Mouse (Mus musculus): ENCODE measurements at regions not wholly inside any gene's neighbourhood (a gene's known extent, or its start where the extent isn't known, plus 50 kb on each side); places are given as distances from the start of the nearest gene placed in this dataset.
"Not testable (repeated sequence)": the region's sequence is repeated elsewhere in the genome, so short reads cannot be mapped to it uniquely, and the experiment has no call there.

GRCm38 (mm10) chr7:64021241-64022108, 82.8 kb upstream of the Klf13 start:
- Histone ChIP-seq H3K4me2 (replicated peaks) (no peak overlapping the region), H3K27ac (no peak overlapping the region), H3K36me3 (no peaks in the 10 kb centered on the region), H3K9ac (no peak overlapping the region), H3K27me3 (no peaks in the 10 kb centered on the region), H3K9me3 (no peaks in the 10 kb centered on the region), H3K4me1 (peaks cover 7% of the 10 kb centered on the region; the same call in 1 of the 2 replicates), H3K4me3 (no peak overlapping the region)
- WGBS = 57% methylated on average over 9 of the region's 9 CpGs
- no peak; the same call in 1 of the 2 replicates for ATAC-seq (ENCODE audit: low FRiP score, low read depth)

DNA sequence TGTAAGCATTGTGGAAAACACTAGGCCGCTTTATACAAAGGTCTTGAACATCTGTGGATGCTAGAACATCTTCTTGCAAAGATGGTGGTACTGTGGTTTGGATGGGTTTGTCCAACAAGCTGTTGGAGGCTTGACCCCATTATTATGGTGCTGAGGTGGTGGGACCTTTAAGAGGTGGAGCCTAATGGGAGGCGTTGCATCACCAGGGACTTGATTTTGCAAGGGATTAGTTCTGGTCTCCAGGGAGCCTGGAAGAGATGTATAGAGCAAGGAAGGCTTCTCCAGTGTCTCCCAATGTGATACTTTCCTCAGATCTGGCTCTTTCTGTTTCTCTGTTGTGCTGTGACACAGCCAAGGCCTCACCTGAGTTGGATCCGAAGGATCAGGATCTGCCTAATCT, 79.4 kb upstream of the Klf13 start:
- no peaks in the 10 kb centered on the region for H3K9me3 ChIP-seq
- no peak for ATAC-seq (ENCODE audit: low FRiP score, low read depth)
- WGBS = 68% methylated on average over 3 of the region's 3 CpGs
- H3K4me1 ChIP-seq = peaks cover 7% of the 10 kb centered on the region; the same call in 1 of the 2 replicates
- H3K27ac ChIP-seq = no peak overlapping the region
- H3K9ac ChIP-seq = no peak overlapping the region
- no peak overlapping the region for H3K4me2 ChIP-seq (replicated peaks)
- no peaks in the 10 kb centered on the region for H3K36me3 ChIP-seq
- no peaks in the 10 kb centered on the region for H3K27me3 ChIP-seq
- H3K4me3 ChIP-seq = no peak overlapping the region

GRCm38 (mm10) chr7:64016874-64017273, 78.2 kb upstream of the Klf13 start:
- H3K4me1 ChIP-seq = peaks cover 6% of the 10 kb centered on the region; the same call in 1 of the 2 replicates
- no peak overlapping the region for H3K9ac ChIP-seq
- ATAC-seq (ENCODE audit: low FRiP score, low read depth) = no peak
- no peak overlapping the region for H3K4me2 ChIP-seq (replicated peaks)
- no peaks in the 10 kb centered on the region for H3K9me3 ChIP-seq
- WGBS = 82% methylated on average over 3 of the region's 3 CpGs
- no peak overlapping the region for H3K27ac ChIP-seq
- H3K36me3 ChIP-seq = no peaks in the 10 kb centered on the region
- H3K4me3 ChIP-seq = no peak overlapping the region
- no peaks in the 10 kb centered on the region for H3K27me3 ChIP-seq

- ATAC-seq (ENCODE audit: low FRiP score, low read depth); H3K9me3 ChIP-seq; H3K27ac ChIP-seq; H3K36me3 ChIP-seq; H3K4me2 ChIP-seq (replicated peaks); H3K27me3 ChIP-seq; H3K9ac ChIP-seq; H3K4me1 ChIP-seq; H3K4me3 ChIP-seq: not testable (repeated sequence)
- 93% methylated on average over 2 of the region's 2 CpGs for WGBS
Measured at GRCm38 (mm10) chr7:64015136-64015535, 76.4 kb upstream of the Klf13 start.

DNA sequence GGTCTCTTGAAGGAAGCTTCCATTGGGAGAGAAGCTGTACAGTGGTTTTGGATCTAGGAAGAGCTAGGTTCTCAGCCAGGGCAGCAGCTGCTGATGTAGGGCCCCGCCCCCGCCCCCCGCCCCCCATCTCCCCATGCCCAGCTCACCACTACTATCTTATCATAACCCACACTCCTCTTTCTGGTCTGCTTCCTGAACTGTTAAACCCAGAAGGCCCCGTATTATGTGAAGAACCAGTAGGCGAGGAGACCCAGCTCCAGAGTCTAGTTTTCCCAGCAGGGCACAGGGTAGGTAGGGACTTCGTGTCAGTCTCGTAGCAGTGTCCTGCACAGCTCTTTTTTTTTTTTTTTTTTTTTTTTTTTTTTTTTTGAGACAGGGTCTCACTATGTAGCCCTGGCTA, 75.5 kb upstream of the Klf13 start:
- no peaks in the 10 kb centered on the region for H3K9me3 ChIP-seq
- H3K9ac ChIP-seq = no peak overlapping the region
- H3K4me3 ChIP-seq = no peak overlapping the region
- H3K4me2 ChIP-seq (replicated peaks) = no peak overlapping the region
- no peaks in the 10 kb centered on the region for H3K4me1 ChIP-seq
- ATAC-seq (ENCODE audit: low FRiP score, low read depth) = no peak
- no peaks in the 10 kb centered on the region for H3K36me3 ChIP-seq
- no peaks in the 10 kb centered on the region for H3K27me3 ChIP-seq
- WGBS = 90% methylated on average over 7 of the region's 7 CpGs
- no peak overlapping the region for H3K27ac ChIP-seq

DNA sequence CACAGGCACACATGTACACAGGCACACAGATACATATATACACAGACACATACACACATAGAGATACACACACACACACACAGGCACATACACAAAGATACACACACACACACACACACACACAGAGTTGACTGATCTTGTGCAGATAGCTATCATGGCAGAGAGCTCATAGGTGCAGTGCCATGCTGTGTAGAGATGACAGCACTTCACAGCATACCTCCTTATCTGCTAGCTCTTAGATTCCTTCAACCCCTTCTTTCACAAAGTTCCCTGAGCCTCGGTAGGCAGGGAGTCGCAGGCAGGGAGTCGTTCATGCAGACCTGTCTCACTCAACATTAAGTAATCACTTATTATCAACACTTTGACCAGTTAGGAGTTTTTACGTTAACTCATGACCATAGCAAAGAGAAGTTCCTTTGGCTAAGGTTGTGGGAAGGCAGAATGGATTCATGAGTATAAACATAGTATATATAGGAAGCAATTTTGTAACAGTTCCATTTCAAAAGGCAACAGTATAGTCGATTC, 74.4 kb upstream of the Klf13 start:
- Histone ChIP-seq H3K27ac (no peak overlapping the region), H3K9ac (no peak overlapping the region), H3K4me1 (no peaks in the 10 kb centered on the region), H3K27me3 (no peaks in the 10 kb centered on the region), H3K4me2 (replicated peaks) (no peak overlapping the region), H3K36me3 (no peaks in the 10 kb centered on the region), H3K9me3 (no peaks in the 10 kb centered on the region), H3K4me3 (no peak overlapping the region)
- ATAC-seq (ENCODE audit: low FRiP score, low read depth) = no peak
- 80% methylated on average over 5 of the region's 5 CpGs for WGBS

DNA sequence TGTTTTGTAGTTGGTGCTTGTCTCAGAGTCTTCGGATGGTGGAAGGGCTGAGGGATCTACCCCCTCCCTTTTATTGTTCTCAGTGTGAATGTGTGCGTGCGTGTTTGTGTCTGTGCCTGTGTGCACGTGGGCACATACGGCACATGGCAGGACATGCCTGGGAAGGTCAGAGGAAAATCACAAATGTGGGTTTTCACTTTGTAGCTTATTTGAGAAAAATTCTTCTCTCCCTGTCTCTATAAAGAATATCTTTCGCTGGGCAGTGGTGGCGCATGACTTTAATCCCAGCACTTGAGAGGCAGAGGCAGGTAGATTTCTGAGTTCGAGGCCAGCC, 73.5 kb upstream of the Klf13 start:
- H3K27ac ChIP-seq = no peak overlapping the region
- 89% methylated on average over 8 of the region's 8 CpGs for WGBS

GRCm38 (mm10) chr7:64011563-64012267, 73.0 kb upstream of the Klf13 start:
- Histone ChIP-seq H3K9ac (no peak overlapping the region), H3K4me1 (no peaks in the 10 kb centered on the region), H3K4me3 (no peak overlapping the region), H3K27ac (no peak overlapping the region), H3K27me3 (no peaks in the 10 kb centered on the region), H3K9me3 (no peaks in the 10 kb centered on the region), H3K36me3 (no peaks in the 10 kb centered on the region), H3K4me2 (replicated peaks) (no peak overlapping the region)
- WGBS = 75% methylated on average over 13 of the region's 13 CpGs
- no peak for ATAC-seq (ENCODE audit: low FRiP score, low read depth)

More for the DNA sequence above, 73.5 kb upstream of the Klf13 start:
- Histone ChIP-seq H3K4me1 (no peaks in the 10 kb centered on the region), H3K4me2 (replicated peaks) (no peak overlapping the region), H3K27me3 (no peaks in the 10 kb centered on the region), H3K36me3 (no peaks in the 10 kb centered on the region), H3K9me3 (no peaks in the 10 kb centered on the region), H3K4me3 (no peak overlapping the region), H3K9ac (no peak overlapping the region)
- no peak for ATAC-seq (ENCODE audit: low FRiP score, low read depth)

- no peak overlapping the region for H3K27ac ChIP-seq
- no peaks in the 10 kb centered on the region for H3K4me1 ChIP-seq
- H3K9ac ChIP-seq = no peak overlapping the region
- H3K4me2 ChIP-seq (replicated peaks) = no peak overlapping the region
- ATAC-seq (ENCODE audit: low FRiP score, low read depth) = no peak
- H3K4me3 ChIP-seq = no peak overlapping the region
- H3K27me3 ChIP-seq = no peaks in the 10 kb centered on the region
- H3K9me3 ChIP-seq = no peaks in the 10 kb centered on the region
- WGBS = 82% methylated on average over 3 of the region's 3 CpGs
- no peaks in the 10 kb centered on the region for H3K36me3 ChIP-seq
Measured at GRCm38 (mm10) chr7:64010640-64011039, 71.9 kb upstream of the Klf13 start.

- no peak for ATAC-seq (ENCODE audit: low FRiP score, low read depth)
- Histone ChIP-seq H3K27ac (no peak overlapping the region), H3K9me3 (no peaks in the 10 kb centered on the region), H3K4me3 (no peak overlapping the region), H3K4me1 (no peaks in the 10 kb centered on the region), H3K4me2 (replicated peaks) (no peak overlapping the region), H3K9ac (no peak overlapping the region), H3K36me3 (no peaks in the 10 kb centered on the region), H3K27me3 (no peaks in the 10 kb centered on the region)
- 70% methylated on average over 3 of the region's 3 CpGs for WGBS
Measured at GRCm38 (mm10) chr7:64007766-64008165, 69.1 kb upstream of the Klf13 start.

- H3K36me3 ChIP-seq = no peaks in the 10 kb centered on the region
- WGBS = 85% methylated on average over 4 of the region's 4 CpGs
- no peak overlapping the region for H3K4me2 ChIP-seq (replicated peaks)
- no peaks in the 10 kb centered on the region for H3K9me3 ChIP-seq
- H3K27me3 ChIP-seq = no peaks in the 10 kb centered on the region
- ATAC-seq (ENCODE audit: low FRiP score, low read depth) = no peak
- no peak overlapping the region for H3K9ac ChIP-seq
- no peak overlapping the region for H3K4me3 ChIP-seq
- H3K4me1 ChIP-seq = no peaks in the 10 kb centered on the region
- no peak overlapping the region for H3K27ac ChIP-seq
Measured at GRCm38 (mm10) chr7:64006935-64007334, 68.2 kb upstream of the Klf13 start.

DNA sequence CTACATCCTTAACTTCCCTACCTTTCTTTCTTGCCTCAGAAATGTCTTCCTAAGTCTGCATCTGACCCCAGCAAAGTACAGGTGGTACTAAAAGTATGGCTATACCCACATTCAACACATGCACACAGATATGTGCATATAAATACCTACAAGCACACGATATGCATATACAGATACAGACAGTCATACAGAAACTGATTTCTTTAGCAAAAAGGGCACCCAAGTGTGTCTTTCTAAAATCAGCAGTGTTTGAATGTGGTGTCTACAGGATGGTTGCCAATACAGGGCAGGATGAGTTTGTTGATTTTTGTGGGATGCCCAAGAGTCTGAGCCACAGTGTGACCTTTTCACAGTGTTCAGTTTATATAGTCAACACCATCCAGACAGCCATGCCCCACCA, 67.0 kb upstream of the Klf13 start:
- Histone ChIP-seq H3K9me3 (no peaks in the 10 kb centered on the region), H3K4me1 (no peaks in the 10 kb centered on the region), H3K9ac (no peak overlapping the region), H3K27ac (no peak overlapping the region), H3K4me3 (no peak overlapping the region), H3K36me3 (no peaks in the 10 kb centered on the region), H3K4me2 (replicated peaks) (no peak overlapping the region), H3K27me3 (no peaks in the 10 kb centered on the region)
- no peak for ATAC-seq (ENCODE audit: low FRiP score, low read depth)
- 89% methylated on average over 1 of the region's 1 CpGs for WGBS

All from limb, embryonic 13.5 days (tissue).